Mouse (Mus musculus) E14TG2a.4 (cell line): ENCODE data around the gene Akt1.

Experiments
- CTCF ChIP-seq: conservative IDR thresholded peaks from 2 replicates; pipeline ENCODE4 v1.5.1; 2014; ENCODE audit warnings: low read length
- NANOG ChIP-seq: IDR thresholded peaks from 2 replicates; pipeline ENCODE4 v1.6.1; 2014; ENCODE audit warnings: borderline replicate concordance, low read length, mixed read lengths
- POU5F1 ChIP-seq: IDR thresholded peaks from 2 replicates; pipeline ENCODE4 v1.6.1; 2014; ENCODE audit warnings: low read length, borderline replicate concordance

GRCm38 (mm10) chr12:112630796-112631195 lies 43.9 kb downstream of the Akt1 start:
- TF ChIP-seq CTCF (no peak), NANOG (no peak), POU5F1 (no peak)
